Mouse (Mus musculus): ENCODE measurements around the gene Nrn1l. TPM values are rescaled to one million over a fixed set of nuclear protein-coding genes. Genes with fewer than 3 reads are reported as not detected.
A peak's percentile ranks its signal among the peaks of the same experiment; 100 is the strongest.

Nrn1l gene
- polyA plus RNA-seq, 1 experiment from 2014 or later, result 0.63 TPM

DNA sequence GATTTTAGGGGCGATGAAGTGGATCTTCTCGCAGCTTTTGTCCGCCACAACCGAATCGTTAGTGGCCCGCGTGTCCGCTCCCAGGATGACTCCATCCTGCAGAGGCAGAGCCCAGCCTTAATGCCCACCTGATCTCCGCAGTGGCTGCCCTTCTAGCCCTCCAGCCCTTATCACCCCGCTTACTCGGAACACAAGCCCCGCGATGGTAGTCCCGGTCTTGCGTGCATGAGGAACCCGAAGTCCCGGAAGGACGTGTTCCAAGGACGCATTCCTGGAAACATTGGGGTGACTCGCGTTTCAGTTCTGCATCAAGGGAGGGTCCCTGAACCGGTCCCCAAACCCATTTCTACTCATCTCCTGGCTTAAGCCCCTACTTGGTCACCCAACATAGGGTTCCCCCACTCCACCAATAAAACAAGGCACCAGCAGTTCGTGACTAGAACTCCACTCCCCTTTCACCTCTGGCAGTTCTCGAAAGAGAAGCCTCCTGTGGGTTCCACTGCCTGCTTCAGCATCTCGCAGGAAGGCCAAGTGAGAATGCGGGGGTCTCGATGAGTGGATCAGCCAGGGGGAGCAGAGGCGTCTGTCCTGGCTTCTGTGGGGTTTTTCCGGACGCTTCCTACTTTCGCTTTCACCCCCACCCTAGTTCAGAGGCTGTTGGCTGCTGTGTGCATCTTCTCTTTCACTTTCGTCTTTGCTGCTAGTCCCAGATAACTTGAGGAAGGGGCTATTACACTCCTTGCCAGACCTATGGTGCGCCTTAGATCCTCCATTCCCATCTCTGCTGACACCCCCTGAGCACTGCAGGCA lies 44.3 kb downstream of the Nrn1l start:
- Histone ChIP-seq H3K9me3 (replicated peaks) (no peaks in the 10 kb centered on the region), H3K27ac (peak overlapping the region; percentile 92), H3K4me2 (replicated peaks) (peak overlapping the region; percentile 91), H3K4me1 (peaks cover 20% of the 10 kb centered on the region), H3K27me3 (no peaks in the 10 kb centered on the region), H3K36me3 (no peaks in the 10 kb centered on the region), H3K9ac (peak overlapping the region; percentile 76), H3K4me3 (peak overlapping the region; percentile 68)
- WGBS, result 3% methylated on average over 33 of the region's 33 CpGs
- peak; percentile 43 for ATAC-seq (ENCODE audit: low FRiP score)

DNA sequence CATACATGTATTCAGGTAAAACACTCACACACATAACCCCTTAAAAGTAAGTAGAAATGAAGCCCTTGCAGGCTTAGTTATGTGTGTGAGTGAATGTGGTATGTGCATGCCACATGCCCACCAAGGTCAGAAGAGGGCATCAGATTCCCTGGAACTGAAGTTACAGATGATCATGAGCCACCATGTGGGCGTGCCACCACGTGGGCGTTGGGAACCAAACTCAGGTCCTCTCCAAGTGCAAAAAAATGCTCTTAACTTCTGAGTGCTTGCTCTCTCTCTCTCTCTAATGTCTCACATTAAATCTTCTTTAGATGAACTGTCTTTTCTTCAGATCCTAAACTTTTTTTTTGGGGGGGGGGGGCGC lies 44.9 kb downstream of the Nrn1l start, which contains the start of gene Psmb10:
Gene Psmb10, minus strand, starts transcription at position 139 of the 364 bp plus-strand sequence.
- 43% methylated on average over 4 of the region's 4 CpGs for WGBS
- Histone ChIP-seq H3K36me3 (no peaks in the 10 kb centered on the region), H3K27ac (peak within 1 kb of the TSS; percentile 92), H3K27me3 (no peaks in the 10 kb centered on the region), H3K4me3 (peak within 1 kb of the TSS; percentile 68), H3K9ac (peak within 1 kb of the TSS; percentile 76), H3K9me3 (replicated peaks) (no peaks in the 10 kb centered on the region), H3K4me2 (replicated peaks) (peak within 1 kb of the TSS; percentile 91), H3K4me1 (peaks cover 20% of the 10 kb centered on the region)
- no peak for ATAC-seq (ENCODE audit: low FRiP score)

DNA sequence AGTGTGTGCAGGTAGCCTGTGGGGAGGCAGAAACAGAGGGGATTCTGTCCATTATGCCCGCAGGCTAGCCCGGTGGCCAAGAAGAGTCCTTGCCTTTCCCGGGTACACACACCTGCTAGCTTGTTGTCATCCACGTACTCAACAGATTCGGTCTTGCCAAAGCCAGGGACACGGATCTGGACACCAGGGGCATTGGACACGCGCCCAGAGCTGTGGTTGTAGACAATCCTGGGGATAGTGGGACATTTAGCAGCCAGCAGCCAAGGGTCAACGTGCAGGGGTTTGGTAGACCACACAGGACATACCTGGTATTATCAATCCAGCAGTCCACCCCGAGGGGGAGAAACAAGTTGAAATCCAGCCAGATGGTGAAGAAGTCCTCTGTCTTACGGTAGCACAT lies 48.7 kb downstream of the Nrn1l start:
- Histone ChIP-seq H3K4me2 (replicated peaks) (no peak overlapping the region), H3K27me3 (no peaks in the 10 kb centered on the region), H3K9me3 (replicated peaks) (no peaks in the 10 kb centered on the region), H3K9ac (no peak overlapping the region), H3K4me3 (no peak overlapping the region), H3K4me1 (peaks cover 6% of the 10 kb centered on the region), H3K36me3 (0 out of 2 replicates have a peak, but pooled peaks cover 3% of the 10 kb centered on the region), H3K27ac (no peak overlapping the region)
- WGBS, result 92% methylated on average over 11 of the region's 11 CpGs
- no peak for ATAC-seq (ENCODE audit: low FRiP score)

DNA sequence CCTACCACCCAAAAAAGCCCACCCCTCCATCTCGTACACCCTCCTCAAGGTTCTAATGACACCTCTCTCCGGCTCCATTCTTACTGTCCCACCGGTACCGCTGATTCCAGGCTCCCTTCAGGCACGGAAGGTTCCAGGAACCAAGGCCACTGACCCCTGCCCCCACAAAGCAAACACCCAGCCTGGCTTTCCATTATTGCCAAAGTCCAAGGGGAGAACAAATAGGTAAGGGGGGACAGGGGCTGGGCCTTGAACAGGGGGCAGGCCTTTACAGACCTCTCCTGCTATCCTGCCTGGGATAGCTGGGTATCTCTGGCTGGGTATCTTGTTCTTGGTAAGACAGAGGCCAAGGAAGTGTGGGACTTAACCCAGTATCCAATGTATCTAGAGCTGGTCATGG lies 49.2 kb downstream of the Nrn1l start:
- Histone ChIP-seq H3K27me3 (no peaks in the 10 kb centered on the region), H3K4me3 (no peak overlapping the region), H3K4me2 (replicated peaks) (no peak overlapping the region), H3K9me3 (replicated peaks) (no peaks in the 10 kb centered on the region), H3K36me3 (peaks cover 4% of the 10 kb centered on the region; the same call in 1 of the 2 replicates), H3K27ac (no peak overlapping the region), H3K9ac (no peak overlapping the region), H3K4me1 (peaks cover 6% of the 10 kb centered on the region)
- no peak for ATAC-seq (ENCODE audit: low FRiP score)
- WGBS, result 93% methylated on average over 5 of the region's 5 CpGs

DNA sequence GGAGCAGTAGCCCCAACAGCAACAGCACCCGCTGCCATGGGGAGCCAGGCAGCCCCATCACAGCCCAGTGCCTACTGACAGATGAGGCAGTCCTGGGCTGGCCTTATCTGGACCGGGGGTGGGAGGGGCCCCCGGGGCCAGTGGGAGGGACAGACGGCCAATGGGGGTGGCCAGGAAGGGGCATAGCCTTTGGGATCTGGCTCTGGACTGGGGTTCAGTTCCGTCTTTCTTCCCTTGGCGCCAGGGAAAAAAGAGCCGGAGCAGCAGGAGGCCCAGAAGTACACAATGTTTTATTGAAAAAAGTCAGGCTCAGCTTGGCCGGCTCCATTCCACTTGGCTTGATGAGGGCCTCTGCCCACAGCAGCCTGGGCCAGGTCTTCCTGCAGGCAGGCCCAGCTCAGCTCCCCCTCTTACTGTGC lies 50.0 kb downstream of the Nrn1l start, which contains the start of gene Lcat:
Gene Lcat, minus strand, starts transcription at position 62 of the 419 bp plus-strand sequence.
- 75% methylated on average over 8 of the region's 8 CpGs for WGBS

More for the DNA sequence above, 50.0 kb downstream of the Nrn1l start, which contains the start of gene Lcat:
- Histone ChIP-seq H3K4me3 (no peak within 1 kb of the TSS), H3K9ac (no peak within 1 kb of the TSS), H3K4me2 (replicated peaks) (no peak within 1 kb of the TSS), H3K4me1 (peaks cover under 1% of the 10 kb centered on the region), H3K36me3 (peaks cover 8% of the 10 kb centered on the region; the same call in 1 of the 2 replicates), H3K27me3 (no peaks in the 10 kb centered on the region), H3K9me3 (replicated peaks) (no peaks in the 10 kb centered on the region), H3K27ac (no peak within 1 kb of the TSS)
- ATAC-seq (ENCODE audit: low FRiP score), result no peak

Other genes starting within 250 kb of the Nrn1l start
- 9.7 and 11.8 TPM in 2 replicates for gene Carmil2, start 207.3 kb upstream of the Nrn1l start, polyA plus RNA-seq (2016; fragmentation: Nextera tagmentation; extraction: Ambion mirVana)
- 79.1 and 88.0 TPM in 2 replicates for gene Acd, start 192.5 kb upstream of the Nrn1l start, polyA plus RNA-seq (2016; fragmentation: Nextera tagmentation; extraction: Ambion mirVana)
- gene Pard6a, start 192.4 kb upstream of the Nrn1l start, polyA plus RNA-seq (2016; fragmentation: Nextera tagmentation; extraction: Ambion mirVana), result 29.5 and 29.7 TPM in 2 replicates
- 0.39 TPM in 1 of 2 replicates, not detected in the other for gene 4933405L10Rik, start 185.9 kb upstream of the Nrn1l start, polyA plus RNA-seq (2016; fragmentation: Nextera tagmentation; extraction: Ambion mirVana)
- gene Enkd1, start 185.4 kb upstream of the Nrn1l start, polyA plus RNA-seq (2016; fragmentation: Nextera tagmentation; extraction: Ambion mirVana), result 22.4 and 23.6 TPM in 2 replicates
- gene Gfod2, start 134.9 kb upstream of the Nrn1l start, polyA plus RNA-seq (2016; fragmentation: Nextera tagmentation; extraction: Ambion mirVana), result 63.8 and 68.1 TPM in 2 replicates
- 12.8 and 14.6 TPM in 2 replicates for gene Ranbp10, start 66.2 kb upstream of the Nrn1l start, polyA plus RNA-seq (2016; fragmentation: Nextera tagmentation; extraction: Ambion mirVana)
- gene Tsnaxip1, start 65.8 kb upstream of the Nrn1l start, polyA plus RNA-seq (2016; fragmentation: Nextera tagmentation; extraction: Ambion mirVana), result 0.84 and 1.5 TPM in 2 replicates
- 63.8 and 64.5 TPM in 2 replicates for gene Cenpt, start 40.3 kb upstream of the Nrn1l start, polyA plus RNA-seq (2016; fragmentation: Nextera tagmentation; extraction: Ambion mirVana)
- gene Thap11, start 38.4 kb upstream of the Nrn1l start, polyA plus RNA-seq (2016; fragmentation: Nextera tagmentation; extraction: Ambion mirVana), result 74.3 and 77.8 TPM in 2 replicates
- gene Nutf2, start 33.0 kb upstream of the Nrn1l start, polyA plus RNA-seq (2016; fragmentation: Nextera tagmentation; extraction: Ambion mirVana), result 241 and 248 TPM in 2 replicates
- 69.3 and 72.1 TPM in 2 replicates for gene Edc4, start 12.7 kb upstream of the Nrn1l start, polyA plus RNA-seq (2016; fragmentation: Nextera tagmentation; extraction: Ambion mirVana)
- 22.4 and 28.7 TPM in 2 replicates for gene Pskh1, start 6.9 kb downstream of the Nrn1l start, polyA plus RNA-seq (2016; fragmentation: Nextera tagmentation; extraction: Ambion mirVana)
- gene Ctrl, start 40.3 kb downstream of the Nrn1l start, polyA plus RNA-seq (2016; fragmentation: Nextera tagmentation; extraction: Ambion mirVana), result 2.6 and 2.7 TPM in 2 replicates
- gene Psmb10, start 44.9 kb downstream of the Nrn1l start, polyA plus RNA-seq (2016; fragmentation: Nextera tagmentation; extraction: Ambion mirVana), result 27.3 and 30.2 TPM in 2 replicates
- gene Lcat, start 49.8 kb downstream of the Nrn1l start, polyA plus RNA-seq (2016; fragmentation: Nextera tagmentation; extraction: Ambion mirVana), result 0.57 and 0.79 TPM in 2 replicates
- 19.5 TPM in 2 replicates for gene Slc12a4, start 72.5 kb downstream of the Nrn1l start, polyA plus RNA-seq (2016; fragmentation: Nextera tagmentation; extraction: Ambion mirVana)
- not detected in 2 replicates for gene Dpep3, start 85.9 kb downstream of the Nrn1l start, polyA plus RNA-seq (2016; fragmentation: Nextera tagmentation; extraction: Ambion mirVana)
- gene Dus2, start 97.8 kb downstream of the Nrn1l start, polyA plus RNA-seq (2016; fragmentation: Nextera tagmentation; extraction: Ambion mirVana), result 16.3 and 20.7 TPM in 2 replicates
- not detected in 2 replicates for gene Dpep2nb, start 112.4 kb downstream of the Nrn1l start, polyA plus RNA-seq (2016; fragmentation: Nextera tagmentation; extraction: Ambion mirVana)
- 18.4 and 19.9 TPM in 2 replicates for gene Ddx28, start 118.3 kb downstream of the Nrn1l start, polyA plus RNA-seq (2016; fragmentation: Nextera tagmentation; extraction: Ambion mirVana)
- 5.7 and 6.7 TPM in 2 replicates for gene Nfatc3, start 165.3 kb downstream of the Nrn1l start, polyA plus RNA-seq (2016; fragmentation: Nextera tagmentation; extraction: Ambion mirVana)
- gene Esrp2, start 243.4 kb downstream of the Nrn1l start, polyA plus RNA-seq (2016; fragmentation: Nextera tagmentation; extraction: Ambion mirVana), result 2.6 and 2.9 TPM in 2 replicates

Measured in hindbrain, embryonic 12.5 days (tissue).